Mouse (Mus musculus): ENCODE measurements at regions not wholly inside any gene's neighbourhood (a gene's known extent, or its start where the extent isn't known, plus 50 kb on each side); places are given as distances from the start of the nearest gene placed in this dataset.
A peak's percentile ranks its signal among the peaks of the same experiment; 100 is the strongest.

DNA sequence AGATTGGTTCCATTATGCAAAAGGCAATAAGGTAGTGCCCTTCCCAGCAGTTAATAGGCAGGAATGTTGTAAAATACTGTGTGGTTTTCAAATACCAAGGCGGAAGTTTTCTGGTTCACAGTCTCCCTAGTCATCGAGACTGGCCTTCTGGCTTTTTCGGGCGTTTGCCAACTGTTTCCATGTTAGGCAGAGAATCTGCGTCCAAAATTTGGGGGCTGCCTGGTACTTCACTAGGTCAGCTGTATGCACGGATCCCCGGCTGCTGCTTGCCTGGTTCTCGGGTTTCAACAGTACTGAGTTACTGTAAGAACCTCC lies 204.7 kb upstream of the Prep start:
- WGBS: 39% methylated on average over 8 of the region's 8 CpGs
- no peak overlapping the region for H3K9ac ChIP-seq
- no peak overlapping the region for H3K4me3 ChIP-seq

DNA sequence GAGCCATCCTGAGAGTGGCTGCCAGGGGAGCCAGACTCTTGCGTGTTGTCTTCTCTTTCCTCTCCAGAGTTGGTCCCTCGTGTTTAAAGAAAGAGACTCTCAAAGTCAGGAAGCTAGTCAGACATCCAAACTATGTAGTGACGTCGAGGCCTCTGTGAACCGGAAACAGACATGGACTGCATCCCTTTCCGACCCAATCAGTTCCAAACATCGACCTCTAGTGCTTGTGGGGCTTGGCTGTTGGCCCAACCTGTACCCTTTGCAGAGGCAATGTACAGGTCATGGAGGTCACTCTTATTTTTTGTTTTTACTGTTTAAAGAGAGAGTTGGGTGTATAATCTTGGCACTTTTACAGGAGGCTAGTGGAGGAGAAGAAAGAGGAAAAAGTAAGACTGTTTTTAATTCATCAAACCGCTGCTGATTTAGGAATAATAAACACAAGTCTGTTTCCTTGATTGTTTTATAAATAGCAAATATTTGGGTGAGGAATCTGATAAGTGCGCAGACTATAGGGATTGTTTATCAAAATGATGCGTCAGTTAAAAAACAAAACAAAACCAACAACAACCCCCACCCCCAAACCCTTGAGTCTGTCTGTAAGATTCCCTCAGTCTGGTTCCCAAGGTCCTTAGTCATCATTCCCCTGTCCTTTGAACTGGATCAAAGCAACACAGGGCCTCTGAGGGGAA lies 205.2 kb upstream of the Prep start:
- Histone ChIP-seq H3K4me3 (no peak overlapping the region), H3K4me1 (peaks cover 11% of the 10 kb centered on the region), H3K27ac (0 out of 2 replicates have a peak overlapping the region, but pooled peaks have one; percentile 24), H3K36me3 (no peaks in the 10 kb centered on the region), H3K27me3 (no peaks in the 10 kb centered on the region), H3K9me3 (no peaks in the 10 kb centered on the region), H3K9ac (no peak overlapping the region), H3K4me2 (no peak overlapping the region)
- WGBS: 63% methylated on average over 10 of the region's 10 CpGs
- no peak for ATAC-seq (ENCODE audit: insufficient number of reproducible peaks, insufficient read depth, low FRiP score, low TSS enrichment, low read depth)

More for the DNA sequence above, 204.7 kb upstream of the Prep start:
- H3K36me3 ChIP-seq: no peaks in the 10 kb centered on the region
- peaks cover 11% of the 10 kb centered on the region for H3K4me1 ChIP-seq
- no peak for ATAC-seq (ENCODE audit: insufficient number of reproducible peaks, insufficient read depth, low FRiP score, low TSS enrichment, low read depth)
- H3K27me3 ChIP-seq: no peaks in the 10 kb centered on the region
- H3K27ac ChIP-seq: no peak overlapping the region
- no peak overlapping the region for H3K4me2 ChIP-seq
- H3K9me3 ChIP-seq: no peaks in the 10 kb centered on the region

DNA sequence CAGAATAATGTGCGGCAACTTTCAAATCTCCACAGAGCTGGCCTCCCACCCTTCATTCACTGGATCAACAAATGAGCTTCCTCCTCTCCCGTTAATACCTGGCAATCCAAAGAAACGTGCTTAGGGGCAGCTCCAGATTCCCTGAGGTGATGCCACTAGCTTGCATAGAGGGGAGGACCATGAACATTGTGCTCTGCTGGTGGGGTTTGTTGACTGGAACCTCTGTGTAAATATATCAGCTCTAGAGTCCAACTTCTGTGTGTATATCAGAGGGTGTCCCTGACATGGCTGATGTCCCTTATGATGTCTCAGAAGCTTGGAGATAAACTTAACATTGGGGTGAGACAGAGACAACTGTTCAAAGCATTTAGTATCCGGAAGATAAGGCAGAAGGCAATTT lies 209.6 kb upstream of the Prep start:
- whole genome bisulfite sequencing: 80% methylated on average over 4 of the region's 4 CpGs
- no peak for ATAC-seq (ENCODE audit: insufficient number of reproducible peaks, insufficient read depth, low FRiP score, low TSS enrichment, low read depth)
- no peak overlapping the region for H3K9ac ChIP-seq
- no peak overlapping the region for H3K4me2 ChIP-seq
- H3K9me3 ChIP-seq: no peaks in the 10 kb centered on the region
- H3K36me3 ChIP-seq: no peaks in the 10 kb centered on the region
- peaks cover 10% of the 10 kb centered on the region for H3K4me1 ChIP-seq
- H3K27me3 ChIP-seq: no peaks in the 10 kb centered on the region
- H3K27ac ChIP-seq: no peak overlapping the region
- no peak overlapping the region for H3K4me3 ChIP-seq

DNA sequence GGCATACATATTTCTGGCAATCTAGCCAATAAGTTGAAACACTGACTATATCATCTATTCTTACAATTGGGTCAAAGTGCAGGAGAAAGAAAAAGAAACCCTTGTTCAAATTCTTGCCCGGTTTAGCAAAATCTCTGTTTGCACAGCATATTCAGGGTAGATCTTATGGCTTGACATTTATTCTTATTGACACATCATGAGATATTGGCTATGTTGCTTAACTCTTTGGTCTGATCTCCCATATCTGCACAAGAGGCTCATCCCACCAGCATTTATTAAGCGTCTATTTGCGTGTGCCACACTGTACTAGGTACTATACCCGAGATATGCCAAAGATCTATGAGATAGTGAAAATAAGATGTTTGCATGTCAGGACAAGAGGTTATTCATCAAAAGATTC lies 212.9 kb upstream of the Prep start:
- no peak overlapping the region for H3K27ac ChIP-seq
- H3K27me3 ChIP-seq: no peaks in the 10 kb centered on the region
- no peaks in the 10 kb centered on the region for H3K9me3 ChIP-seq
- no peaks in the 10 kb centered on the region for H3K4me1 ChIP-seq
- H3K4me2 ChIP-seq: no peak overlapping the region
- H3K9ac ChIP-seq: no peak overlapping the region
- no peaks in the 10 kb centered on the region for H3K36me3 ChIP-seq
- WGBS: 94% methylated on average over 4 of the region's 4 CpGs
- no peak for ATAC-seq (ENCODE audit: insufficient number of reproducible peaks, insufficient read depth, low FRiP score, low TSS enrichment, low read depth)
- no peak overlapping the region for H3K4me3 ChIP-seq

DNA sequence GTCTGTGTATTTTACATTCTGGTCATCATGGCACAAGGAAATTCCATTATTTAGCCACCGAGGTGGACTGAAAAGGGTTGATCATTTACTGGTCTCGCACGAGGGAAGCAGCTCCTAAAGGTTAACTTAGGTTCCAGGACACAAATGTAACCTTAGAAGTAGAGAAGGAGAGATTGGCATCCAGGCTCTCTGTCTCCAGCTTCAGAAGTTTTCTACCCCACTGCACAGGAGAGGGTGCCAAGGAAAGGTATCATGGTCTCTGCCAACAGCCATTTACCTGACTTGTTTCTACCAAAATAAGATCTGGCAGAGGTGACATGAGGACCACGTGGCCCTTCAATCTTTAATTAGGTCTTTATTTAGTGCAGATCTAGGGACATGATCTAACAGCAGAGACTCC lies 218.0 kb upstream of the Prep start:
- no peaks in the 10 kb centered on the region for H3K9me3 ChIP-seq
- H3K36me3 ChIP-seq: no peaks in the 10 kb centered on the region
- no peak overlapping the region for H3K4me2 ChIP-seq
- H3K4me3 ChIP-seq: no peak overlapping the region
- H3K4me1 ChIP-seq: no peaks in the 10 kb centered on the region
- ATAC-seq (ENCODE audit: insufficient number of reproducible peaks, insufficient read depth, low FRiP score, low TSS enrichment, low read depth): no peak
- H3K27me3 ChIP-seq: no peaks in the 10 kb centered on the region
- H3K27ac ChIP-seq: no peak overlapping the region
- WGBS: 76% methylated on average over 4 of the region's 4 CpGs
- no peak overlapping the region for H3K9ac ChIP-seq

- 87% methylated on average over 3 of the region's 3 CpGs for WGBS
- Histone ChIP-seq H3K9ac (no peak overlapping the region), H3K36me3 (no peaks in the 10 kb centered on the region), H3K27ac (no peak overlapping the region), H3K4me2 (no peak overlapping the region), H3K9me3 (no peaks in the 10 kb centered on the region), H3K4me3 (no peak overlapping the region), H3K4me1 (no peaks in the 10 kb centered on the region), H3K27me3 (no peaks in the 10 kb centered on the region)
- ATAC-seq (ENCODE audit: insufficient number of reproducible peaks, insufficient read depth, low FRiP score, low TSS enrichment, low read depth): no peak
Measured at GRCm38 (mm10) chr10:44846765-44847164, 220.2 kb upstream of the Prep start.

DNA sequence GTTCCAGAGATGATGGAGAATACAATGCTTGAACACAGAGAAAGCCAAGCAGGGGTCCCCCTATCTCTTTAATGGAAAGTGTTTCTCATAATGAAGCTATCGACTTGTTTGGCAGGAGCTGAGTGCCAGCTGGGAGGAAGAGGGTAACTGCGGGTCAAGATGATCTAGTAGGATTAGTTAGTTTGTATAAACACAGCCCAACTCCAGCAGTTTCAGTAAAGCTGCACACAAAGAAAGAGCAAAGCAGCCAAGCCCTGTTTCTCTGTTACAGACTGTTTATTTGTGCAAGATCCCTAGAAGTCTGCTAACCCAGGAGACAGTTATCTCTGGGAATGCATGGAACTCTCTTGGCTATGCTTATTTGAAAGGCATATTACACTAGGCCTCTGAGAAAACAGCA lies 220.9 kb upstream of the Prep start:
- ATAC-seq (ENCODE audit: insufficient number of reproducible peaks, insufficient read depth, low FRiP score, low TSS enrichment, low read depth): no peak

GRCm38 (mm10) chr10:44840449-44840848 lies 226.6 kb upstream of the Prep start:
- no peaks in the 10 kb centered on the region for H3K4me1 ChIP-seq
- no peak overlapping the region for H3K4me3 ChIP-seq
- no peak for ATAC-seq (ENCODE audit: insufficient number of reproducible peaks, insufficient read depth, low FRiP score, low TSS enrichment, low read depth)
- no peak overlapping the region for H3K4me2 ChIP-seq
- no peaks in the 10 kb centered on the region for H3K36me3 ChIP-seq
- 74% methylated on average over 2 of the region's 2 CpGs for WGBS
- no peak overlapping the region for H3K9ac ChIP-seq
- no peaks in the 10 kb centered on the region for H3K27me3 ChIP-seq
- H3K27ac ChIP-seq: no peak overlapping the region
- no peaks in the 10 kb centered on the region for H3K9me3 ChIP-seq

More for the DNA sequence above, 220.9 kb upstream of the Prep start:
- Histone ChIP-seq H3K4me2 (no peak overlapping the region), H3K27ac (no peak overlapping the region), H3K27me3 (no peaks in the 10 kb centered on the region), H3K4me1 (no peaks in the 10 kb centered on the region), H3K9me3 (no peaks in the 10 kb centered on the region), H3K36me3 (no peaks in the 10 kb centered on the region), H3K4me3 (no peak overlapping the region), H3K9ac (no peak overlapping the region)
- 29% methylated on average over 2 of the region's 2 CpGs for WGBS

GRCm38 (mm10) chr10:44832455-44832854 lies 234.5 kb upstream of the Prep start:
- H3K36me3 ChIP-seq: no peaks in the 10 kb centered on the region
- H3K4me2 ChIP-seq: no peak overlapping the region
- H3K27ac ChIP-seq: no peak overlapping the region
- ATAC-seq (ENCODE audit: insufficient number of reproducible peaks, insufficient read depth, low FRiP score, low TSS enrichment, low read depth): no peak
- no peak overlapping the region for H3K4me3 ChIP-seq
- H3K9me3 ChIP-seq: no peaks in the 10 kb centered on the region
- H3K27me3 ChIP-seq: no peaks in the 10 kb centered on the region
- no peak overlapping the region for H3K9ac ChIP-seq
- 95% methylated on average over 1 of the region's 1 CpGs for WGBS
- H3K4me1 ChIP-seq: no peaks in the 10 kb centered on the region

DNA sequence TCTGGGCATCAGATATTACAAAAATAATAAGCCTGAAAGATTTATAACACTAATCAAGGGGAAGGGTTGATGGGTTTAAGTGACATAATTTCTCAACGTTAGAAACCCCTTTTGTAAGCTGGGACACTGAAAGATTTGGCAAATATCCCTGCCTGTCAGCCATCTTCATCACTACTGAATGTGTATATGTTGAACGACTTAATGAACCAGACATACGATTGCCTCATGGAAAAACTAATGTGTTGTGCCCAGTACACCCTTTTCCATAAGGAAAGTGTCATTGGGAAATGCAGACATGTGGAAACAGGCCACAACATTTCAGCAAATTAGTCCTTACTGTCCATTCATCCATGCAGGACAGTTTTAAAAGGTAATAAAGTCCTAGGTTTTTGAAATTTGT lies 240.7 kb upstream of the Prep start:
- 75% methylated on average over 3 of the region's 3 CpGs for WGBS

GRCm38 (mm10) chr10:44821666-44822065 lies 245.3 kb upstream of the Prep start:
- Histone ChIP-seq H3K9ac (no peak overlapping the region), H3K9me3 (no peaks in the 10 kb centered on the region), H3K27ac (no peak overlapping the region), H3K4me3 (no peak overlapping the region), H3K4me2 (no peak overlapping the region), H3K4me1 (no peaks in the 10 kb centered on the region), H3K36me3 (no peaks in the 10 kb centered on the region), H3K27me3 (no peaks in the 10 kb centered on the region)
- ATAC-seq (ENCODE audit: insufficient number of reproducible peaks, insufficient read depth, low FRiP score, low TSS enrichment, low read depth): no peak
- WGBS: 91% methylated on average over 3 of the region's 3 CpGs

More for the DNA sequence above, 240.7 kb upstream of the Prep start:
- Histone ChIP-seq H3K27ac (no peak overlapping the region), H3K9ac (no peak overlapping the region), H3K4me1 (no peaks in the 10 kb centered on the region), H3K4me2 (no peak overlapping the region), H3K4me3 (no peak overlapping the region), H3K27me3 (no peaks in the 10 kb centered on the region), H3K36me3 (no peaks in the 10 kb centered on the region), H3K9me3 (no peaks in the 10 kb centered on the region)
- ATAC-seq (ENCODE audit: insufficient number of reproducible peaks, insufficient read depth, low FRiP score, low TSS enrichment, low read depth): no peak

- no peaks in the 10 kb centered on the region for H3K4me1 ChIP-seq
- H3K27ac ChIP-seq: no peak overlapping the region
- no peak overlapping the region for H3K4me2 ChIP-seq
- no peaks in the 10 kb centered on the region for H3K36me3 ChIP-seq
- no peaks in the 10 kb centered on the region for H3K9me3 ChIP-seq
- no peak overlapping the region for H3K9ac ChIP-seq
- no peak for ATAC-seq (ENCODE audit: insufficient number of reproducible peaks, insufficient read depth, low FRiP score, low TSS enrichment, low read depth)
- no peak overlapping the region for H3K4me3 ChIP-seq
- no peaks in the 10 kb centered on the region for H3K27me3 ChIP-seq
- 41% methylated on average over 2 of the region's 2 CpGs for WGBS
Measured at GRCm38 (mm10) chr10:44820379-44820778, 246.6 kb upstream of the Prep start.

DNA sequence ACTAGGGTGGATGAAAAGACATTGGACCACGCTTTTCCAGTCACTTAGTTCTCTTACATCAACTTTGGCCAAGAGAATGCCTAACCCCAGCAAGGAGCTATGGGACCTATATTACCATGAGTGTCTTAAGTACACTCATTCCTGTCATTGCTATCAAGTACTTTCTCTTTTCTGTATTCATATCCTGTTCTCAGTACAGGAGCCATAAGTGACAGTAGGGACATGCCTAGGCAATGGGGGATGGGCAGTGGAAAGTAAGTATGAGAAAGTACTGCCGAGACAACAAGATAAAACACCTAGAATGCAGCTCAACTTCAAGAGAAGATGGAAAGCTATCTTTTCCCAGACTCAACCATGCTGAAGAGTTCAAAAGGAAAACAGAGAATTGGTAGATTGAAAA lies 247.6 kb upstream of the Prep start:
- H3K27ac ChIP-seq: no peak overlapping the region
- no peaks in the 10 kb centered on the region for H3K4me1 ChIP-seq
- H3K4me2 ChIP-seq: no peak overlapping the region
- H3K4me3 ChIP-seq: no peak overlapping the region
- H3K27me3 ChIP-seq: no peaks in the 10 kb centered on the region
- H3K9ac ChIP-seq: no peak overlapping the region
- 85% methylated on average over 2 of the region's 2 CpGs for WGBS
- ATAC-seq (ENCODE audit: insufficient number of reproducible peaks, insufficient read depth, low FRiP score, low TSS enrichment, low read depth): no peak
- no peaks in the 10 kb centered on the region for H3K9me3 ChIP-seq
- H3K36me3 ChIP-seq: no peaks in the 10 kb centered on the region
